Mouse (Mus musculus): ENCODE data around the gene Kmt2e.

DNA sequence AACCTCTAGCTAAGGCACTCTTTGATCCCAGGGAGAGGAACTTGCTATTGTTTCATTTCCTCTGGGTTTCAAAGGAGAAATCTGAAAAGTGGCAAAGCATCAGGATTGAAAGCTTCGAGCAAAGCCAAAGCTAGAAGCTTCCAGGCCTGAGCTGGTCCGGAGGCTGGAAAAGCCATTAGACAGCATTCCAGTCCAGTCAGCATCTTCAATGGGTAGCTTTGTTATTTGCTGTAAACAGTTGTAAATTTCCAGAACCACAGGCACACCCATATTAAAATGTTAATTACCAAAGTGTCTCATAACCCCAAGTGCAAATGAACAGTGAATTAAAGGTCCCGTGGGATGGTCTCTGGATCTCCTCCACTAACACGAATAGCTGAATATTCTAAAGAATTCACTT lies 21.2 kb upstream of the Kmt2e start:
- TF ChIP-seq HCFC1 (IDR thresholded peaks at IDR 0.05; ENCODE audit: borderline replicate concordance, insufficient read depth, low read length) (no peak), MAFK (IDR thresholded peaks at IDR 0.05; ENCODE audit: insufficient read depth, low read depth, low read length) (peak; percentile 55; the same call in 1 of the 2 replicates)

Measured in ES-E14 (cell line).